Mouse (Mus musculus) intestine, embryonic 16.5 days (tissue): ENCODE results near the gene Cdk12. TPM values are rescaled to one million over a fixed set of nuclear protein-coding genes. Genes with fewer than 3 reads are reported as not detected.

Experiments
- ATAC-seq: fragments of 200-750 bp; cut with Nextera tagmentation; 2 replicates; pipeline ENCODE4 v1.8.0; 2017; ENCODE audit warnings: moderate TSS enrichment, moderate library complexity
- H3K27ac ChIP-seq: fragments of 300-500 bp; sonication (generic); 2 replicates; pipeline ENCODE4 v1.5.1; 2014; ENCODE audit warnings: mild to moderate bottlenecking, low read length
- H3K27me3 ChIP-seq: fragments of 300-500 bp; sonication (generic); replicated peaks from 2 replicates; pipeline ENCODE4 v1.6.1; 2014; ENCODE audit warnings: low read length, control low read depth, mixed read lengths; ENCODE audit not compliant: control insufficient read depth, insufficient read depth
- H3K36me3 ChIP-seq: fragments of 300-500 bp; sonication (generic); 2 replicates; pipeline ENCODE4 v1.6.1; 2014; ENCODE audit warnings: low read length, control low read depth; ENCODE audit not compliant: control insufficient read depth, insufficient read depth
- H3K4me1 ChIP-seq: fragments of 300-500 bp; sonication (generic); 2 replicates; pipeline ENCODE4 v1.6.1; 2014; ENCODE audit warnings: low read length, control low read depth, mixed read lengths; ENCODE audit not compliant: control insufficient read depth, insufficient read depth
- H3K4me2 ChIP-seq: fragments of 300-500 bp; sonication (generic); 2 replicates; pipeline ENCODE4 v1.6.1; 2014; ENCODE audit warnings: low read depth, low read length, control low read depth
- H3K4me3 ChIP-seq: fragments of 300-500 bp; sonication (generic); 2 replicates; pipeline ENCODE4 v1.5.1; 2014; ENCODE audit warnings: mild to moderate bottlenecking, low read length
- H3K9ac ChIP-seq: fragments of 300-500 bp; sonication (generic); 2 replicates; pipeline ENCODE4 v1.6.1; 2014; ENCODE audit warnings: low read depth, low read length
- H3K9me3 ChIP-seq: fragments of 300-500 bp; sonication (generic); 2 replicates; pipeline ENCODE4 v1.6.1; 2016; ENCODE audit warnings: low read length, control low read depth; ENCODE audit not compliant: control insufficient read depth
- WGBS: fragments of 180-500 bp; shearing (Covaris S2); extraction: QIAGEN DNeasy Blood & Tissue Kit; methylation state at CpG from one replicate; pipeline ENCODE4 v1.1.7; 2014; 5-methylcytosine and 5-hydroxymethylcytosine counted together
- polyA plus RNA-seq: library from polyadenylated mRNA; unstranded; fragments of >200 nt; fragmentation: Nextera tagmentation; extraction: Ambion mirVana; gene quantifications from 2 replicates; pipeline ENCODE4 v1.2.1, GENCODE M21; 2015

The Cdk12 gene
- polyA plus RNA-seq, 1 experiment from 2014 or later: 6.2 TPM

DNA sequence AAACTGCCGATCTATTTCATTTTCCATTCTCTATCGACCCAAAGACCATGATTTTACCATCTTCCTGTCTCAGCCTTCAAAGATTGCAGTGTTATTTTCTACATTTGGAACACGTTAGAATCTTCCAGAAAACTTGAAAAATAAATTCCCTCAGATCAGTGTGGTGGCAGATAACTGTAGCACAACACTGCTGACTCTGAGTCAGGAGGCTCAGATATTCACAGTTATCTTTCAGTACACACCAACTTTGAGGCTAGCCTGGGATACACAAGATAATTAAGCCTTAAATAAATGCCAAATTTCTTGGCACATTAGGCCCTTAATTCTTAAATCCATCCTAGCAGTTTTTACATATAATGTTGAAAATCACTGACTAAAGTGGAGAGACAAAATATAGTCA lies 41.6 kb downstream of the Cdk12 start:
- Histone ChIP-seq H3K27ac (no peak overlapping the region), H3K36me3 (peaks cover 6% of the 10 kb centered on the region), H3K9me3 (no peaks in the 10 kb centered on the region), H3K27me3 (no peaks in the 10 kb centered on the region), H3K4me1 (no peaks in the 10 kb centered on the region), H3K9ac (no peak overlapping the region), H3K4me2 (no peak overlapping the region), H3K4me3 (no peak overlapping the region)
- ATAC-seq: no peak
- 90% methylated on average over 3 of the region's 3 CpGs for WGBS

DNA sequence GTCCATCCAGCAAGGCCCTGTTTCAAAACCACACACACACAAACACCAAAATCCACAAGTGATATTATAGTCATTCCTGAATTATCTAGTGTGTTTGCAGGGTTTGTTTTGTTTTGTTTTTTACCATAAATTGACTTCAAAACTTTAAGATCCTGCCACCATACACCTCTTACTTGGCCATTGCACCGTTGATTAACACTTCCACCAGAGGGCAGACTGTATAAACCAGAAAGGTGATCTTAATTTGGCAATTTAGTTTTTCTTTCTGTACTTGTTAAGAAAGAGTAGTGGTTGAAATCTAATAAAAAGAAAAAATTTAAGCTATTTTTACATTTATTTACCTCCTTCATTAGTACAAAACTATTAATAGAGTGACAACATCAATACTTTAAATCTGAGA lies 44.5 kb downstream of the Cdk12 start:
- no peaks in the 10 kb centered on the region for H3K9me3 ChIP-seq
- H3K27me3 ChIP-seq: no peaks in the 10 kb centered on the region
- no peak overlapping the region for H3K4me3 ChIP-seq
- H3K36me3 ChIP-seq: peaks cover 9% of the 10 kb centered on the region
- no peak overlapping the region for H3K4me2 ChIP-seq
- H3K4me1 ChIP-seq: no peaks in the 10 kb centered on the region
- no peak overlapping the region for H3K27ac ChIP-seq
- H3K9ac ChIP-seq: no peak overlapping the region
- no peak for ATAC-seq
- WGBS: 74% methylated on average over 1 of the region's 1 CpGs

DNA sequence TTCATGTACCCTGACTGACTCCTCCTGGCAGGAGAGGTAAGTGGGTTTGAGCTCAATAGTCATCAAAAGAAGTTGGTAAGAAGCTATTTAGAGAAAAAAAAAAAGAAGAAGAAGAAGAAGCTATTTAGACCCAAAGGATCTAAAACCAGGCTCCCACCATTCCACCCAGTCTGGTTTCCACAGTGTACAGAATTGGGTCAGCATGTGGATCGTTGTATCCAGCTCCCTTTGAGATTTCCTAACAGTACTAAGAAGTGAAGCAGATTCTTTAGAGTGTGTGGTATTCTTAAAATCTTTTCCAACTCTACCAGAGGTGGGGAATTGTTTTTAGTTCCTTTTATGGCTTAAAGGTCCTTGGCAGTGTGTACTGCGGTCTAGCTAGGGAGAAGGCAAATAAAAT lies 50.9 kb downstream of the Cdk12 start:
- Histone ChIP-seq H3K27me3 (no peaks in the 10 kb centered on the region), H3K9me3 (no peaks in the 10 kb centered on the region), H3K27ac (no peak overlapping the region), H3K4me2 (no peak overlapping the region), H3K4me3 (no peak overlapping the region), H3K36me3 (peaks cover 4% of the 10 kb centered on the region), H3K9ac (no peak overlapping the region), H3K4me1 (no peaks in the 10 kb centered on the region)
- ATAC-seq: no peak
- 94% methylated on average over 2 of the region's 2 CpGs for WGBS

DNA sequence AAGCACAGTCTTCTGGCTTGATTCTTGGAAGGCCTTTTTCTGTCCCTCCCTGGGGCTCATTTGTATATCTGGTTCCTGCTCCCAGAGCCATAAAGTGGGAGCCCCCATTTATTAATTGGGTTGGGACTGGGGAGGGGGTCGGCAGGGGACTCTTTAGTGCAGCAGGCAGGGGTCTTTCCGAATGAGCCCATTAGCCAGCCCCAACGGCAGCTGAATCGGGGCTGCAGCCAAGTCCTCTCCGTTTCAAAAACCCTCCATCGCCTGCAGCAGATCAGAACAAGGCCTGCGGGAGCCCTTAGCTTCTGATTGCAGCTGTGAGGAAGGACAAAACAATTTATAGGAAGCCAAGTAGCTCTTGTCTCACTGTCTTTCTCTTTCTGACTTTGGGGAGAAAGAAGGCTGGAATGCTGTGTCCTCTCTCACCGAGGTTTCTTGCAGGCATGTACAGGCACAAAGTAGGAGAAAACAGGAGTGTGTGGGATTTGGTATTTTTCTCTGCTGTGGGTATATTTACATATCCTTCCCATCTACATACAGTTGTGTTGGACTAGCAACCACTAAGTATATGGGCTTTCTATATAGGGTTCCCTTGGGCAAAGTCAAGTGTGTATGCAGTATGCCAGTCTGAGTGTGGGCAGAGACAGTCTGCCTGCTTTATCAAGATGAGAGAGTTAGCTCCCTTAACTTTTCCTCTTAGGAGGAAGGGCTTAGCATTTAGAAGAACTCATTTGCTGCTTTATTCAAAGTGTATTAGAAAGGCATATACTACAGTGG lies 58.0 kb downstream of the Cdk12 start:
- ATAC-seq: no peak
- no peaks in the 10 kb centered on the region for H3K4me1 ChIP-seq
- H3K4me3 ChIP-seq: no peak overlapping the region
- H3K9ac ChIP-seq: no peak overlapping the region
- H3K36me3 ChIP-seq: no peaks in the 10 kb centered on the region; the same call in 1 of the 2 replicates
- H3K4me2 ChIP-seq: no peak overlapping the region
- 76% methylated on average over 8 of the region's 8 CpGs for WGBS
- no peaks in the 10 kb centered on the region for H3K27me3 ChIP-seq
- no peak overlapping the region for H3K27ac ChIP-seq
- no peaks in the 10 kb centered on the region for H3K9me3 ChIP-seq

DNA sequence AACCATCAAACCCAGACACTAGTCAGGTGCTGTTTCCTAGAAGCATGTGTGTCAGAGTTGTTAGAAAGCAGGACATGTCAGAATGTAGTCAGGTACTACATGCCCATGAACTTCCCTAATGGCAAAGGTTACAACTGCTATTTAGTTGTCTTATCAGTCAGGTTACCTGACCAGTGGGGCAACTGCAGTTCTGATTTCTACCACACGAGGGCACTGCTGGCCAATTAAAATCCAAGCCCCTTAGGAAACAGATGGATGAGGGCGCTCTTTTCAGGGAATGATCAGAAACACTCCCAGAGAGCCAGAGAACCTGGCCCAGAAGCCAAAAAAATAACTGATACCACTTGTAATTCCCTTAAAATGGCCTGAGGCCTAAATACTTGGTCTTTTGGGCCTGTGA lies 62.2 kb downstream of the Cdk12 start:
- no peak overlapping the region for H3K4me2 ChIP-seq
- peak; percentile 23; the same call in 1 of the 2 replicates for ATAC-seq
- H3K36me3 ChIP-seq: peaks cover 4% of the 10 kb centered on the region; the same call in 1 of the 2 replicates
- H3K27me3 ChIP-seq: no peaks in the 10 kb centered on the region
- H3K4me1 ChIP-seq: no peaks in the 10 kb centered on the region
- no peaks in the 10 kb centered on the region for H3K9me3 ChIP-seq
- H3K4me3 ChIP-seq: no peak overlapping the region
- no peak overlapping the region for H3K27ac ChIP-seq
- no peak overlapping the region for H3K9ac ChIP-seq
- WGBS: 7% methylated on average over 2 of the region's 2 CpGs

DNA sequence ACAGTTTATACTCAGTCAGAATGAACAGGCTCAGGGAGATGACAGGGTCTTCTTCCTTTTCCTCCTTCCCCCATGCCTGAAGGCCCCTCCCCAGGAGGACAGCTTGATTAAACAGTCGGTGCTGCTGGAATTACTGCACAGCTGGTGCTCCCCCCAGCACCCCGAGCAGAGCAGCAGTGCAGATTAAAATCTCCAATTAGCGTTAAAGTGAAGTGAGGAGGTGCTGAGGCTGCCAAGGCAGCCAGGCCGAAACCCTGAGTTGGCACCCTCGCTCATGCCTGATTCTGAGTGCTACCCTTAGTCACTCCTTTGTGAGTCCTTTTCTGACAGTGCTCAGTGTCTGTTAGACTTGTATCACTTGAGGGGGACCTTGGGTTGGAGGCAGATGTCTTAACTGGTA lies 63.0 kb downstream of the Cdk12 start:
- Histone ChIP-seq H3K4me1 (no peaks in the 10 kb centered on the region), H3K4me2 (no peak overlapping the region), H3K36me3 (peaks cover 4% of the 10 kb centered on the region; the same call in 1 of the 2 replicates), H3K9ac (no peak overlapping the region), H3K4me3 (no peak overlapping the region), H3K9me3 (no peaks in the 10 kb centered on the region), H3K27ac (no peak overlapping the region), H3K27me3 (no peaks in the 10 kb centered on the region)
- ATAC-seq: no peak
- 76% methylated on average over 5 of the region's 5 CpGs for WGBS

DNA sequence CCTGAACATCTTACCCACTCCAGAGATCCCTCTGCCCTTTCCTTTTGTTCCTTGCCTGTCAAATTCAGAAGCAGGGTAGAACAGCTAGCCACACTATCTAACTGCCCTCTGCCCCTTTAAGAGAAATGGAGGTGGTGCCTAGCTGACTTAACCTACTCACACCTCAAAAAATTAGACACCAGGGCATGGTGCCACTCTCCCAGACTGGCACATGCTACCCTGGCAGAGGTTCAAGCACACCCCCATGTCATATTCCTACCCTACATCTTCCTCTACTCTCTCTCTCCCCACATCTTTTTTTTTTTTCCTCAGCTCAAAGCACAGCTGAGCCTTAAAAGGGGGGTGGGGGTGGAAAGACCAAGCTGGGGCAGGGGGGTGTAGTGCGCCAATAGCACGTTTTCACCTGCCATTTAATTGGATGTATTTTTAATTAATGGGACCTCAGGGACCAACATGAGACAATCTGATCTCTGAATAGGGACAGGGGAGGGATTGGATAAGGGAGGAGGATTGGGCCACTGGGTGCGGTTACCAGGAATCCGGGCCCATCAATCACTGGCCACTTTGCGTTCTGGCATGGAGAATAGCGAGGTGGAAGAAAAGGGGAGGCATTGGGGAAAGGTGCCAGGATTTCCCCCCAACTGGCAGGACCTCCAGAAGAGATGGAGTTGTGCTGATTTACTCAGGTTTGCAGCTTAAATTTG lies 64.0 kb downstream of the Cdk12 start:
- Histone ChIP-seq H3K4me1 (no peaks in the 10 kb centered on the region), H3K4me3 (no peak overlapping the region), H3K9ac (no peak overlapping the region), H3K36me3 (peaks cover 6% of the 10 kb centered on the region; the same call in 1 of the 2 replicates), H3K27ac (no peak overlapping the region), H3K4me2 (no peak overlapping the region), H3K9me3 (no peaks in the 10 kb centered on the region), H3K27me3 (no peaks in the 10 kb centered on the region)
- ATAC-seq: no peak
- 72% methylated on average over 6 of the region's 6 CpGs for WGBS

DNA sequence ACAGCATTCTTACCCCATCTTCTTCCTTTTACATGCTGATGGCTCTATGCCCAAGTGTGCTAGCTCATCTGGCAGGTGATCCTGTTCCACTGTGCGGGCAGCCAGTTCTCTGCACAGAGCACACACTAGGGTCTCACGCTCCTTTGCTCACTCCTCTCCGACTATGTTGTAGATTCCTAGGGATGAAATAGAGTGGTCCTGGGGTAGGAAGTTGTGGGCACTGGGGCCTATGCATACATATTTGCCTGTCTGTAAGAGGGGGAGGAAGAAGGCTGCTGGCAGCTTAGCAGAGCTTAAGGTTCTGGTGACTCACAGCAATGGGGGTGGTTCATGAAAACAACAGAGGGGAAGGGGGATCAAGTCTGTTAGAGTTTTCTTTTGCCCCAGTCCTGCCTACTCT lies 67.2 kb downstream of the Cdk12 start:
- no peaks in the 10 kb centered on the region for H3K9me3 ChIP-seq
- H3K27me3 ChIP-seq: no peaks in the 10 kb centered on the region
- no peaks in the 10 kb centered on the region for H3K4me1 ChIP-seq
- H3K9ac ChIP-seq: no peak overlapping the region
- no peak overlapping the region for H3K4me2 ChIP-seq
- ATAC-seq: no peak
- H3K4me3 ChIP-seq: no peak overlapping the region
- 93% methylated on average over 3 of the region's 3 CpGs for WGBS
- H3K27ac ChIP-seq: no peak overlapping the region
- peaks cover 6% of the 10 kb centered on the region; the same call in 1 of the 2 replicates for H3K36me3 ChIP-seq

DNA sequence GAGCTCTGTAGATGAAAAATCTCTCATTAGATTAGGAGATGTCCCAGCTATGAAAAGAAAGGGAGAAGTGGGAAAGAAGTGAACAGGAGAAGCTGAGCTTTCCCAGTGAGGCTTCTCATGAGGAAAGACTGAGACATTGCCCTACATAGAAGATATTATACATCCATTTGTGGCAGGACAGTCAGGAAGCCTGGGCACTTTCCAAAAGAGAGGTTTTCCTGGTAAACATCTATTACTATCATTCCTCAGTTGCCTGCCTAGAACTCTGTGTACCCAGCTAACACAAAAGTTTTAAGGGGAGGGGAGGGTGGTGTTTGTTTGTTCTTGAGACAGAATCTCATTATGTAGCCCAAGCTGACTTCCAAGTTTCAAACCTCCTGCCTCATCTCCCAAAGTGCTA lies 67.6 kb downstream of the Cdk12 start:
- H3K4me3 ChIP-seq: no peak overlapping the region
- peaks cover 6% of the 10 kb centered on the region; the same call in 1 of the 2 replicates for H3K36me3 ChIP-seq
- H3K9ac ChIP-seq: no peak overlapping the region
- H3K4me2 ChIP-seq: no peak overlapping the region
- no peaks in the 10 kb centered on the region for H3K4me1 ChIP-seq
- ATAC-seq: no peak
- H3K27ac ChIP-seq: no peak overlapping the region
- no peaks in the 10 kb centered on the region for H3K27me3 ChIP-seq
- no peaks in the 10 kb centered on the region for H3K9me3 ChIP-seq
